Mouse (Mus musculus): Measurements from ENCODE around the gene Spata16.

- no peak for TF ChIP-seq CTCF (IDR thresholded peaks at IDR 0.05; ENCODE audit: insufficient read depth, low read depth, low read length)
- no peak for TF ChIP-seq POLR2A (IDR thresholded peaks at IDR 0.05; ENCODE audit: insufficient read depth, low read depth, low read length)
Observed at GRCm38 (mm10) chr3:26608531-26608930, 28.9 kb upstream of the Spata16 start.
